Mouse (Mus musculus) spleen, adult 2 months (tissue): ENCODE measurements around the gene Cd2. TPM values are rescaled to one million over a fixed set of nuclear protein-coding genes. Genes with fewer than 3 reads are reported as not detected.

Experiments used
- DNase-seq, 2 experiments: peaks; one replicate each; pipeline versions ENCODE4 v3.0.0 to v3.0.0-alpha.2; 2012 to 2021; ENCODE audit warnings: low spot score in 2 of 2, low read depth in 1 of 2
- H3K27ac ChIP-seq: fragments of 200-500 bp; 2 replicates; pipeline ENCODE4 v1.5.1; 2012; ENCODE audit warnings: low read length, inconsistent platforms; ENCODE audit not compliant: insufficient read depth
- H3K27me3 ChIP-seq: fragments of 200-500 bp; 2 replicates; pipeline ENCODE4 v1.6.1; 2012; ENCODE audit warnings: mild to moderate bottlenecking, moderate library complexity, low read length, inconsistent platforms; ENCODE audit not compliant: control insufficient read depth, insufficient read depth
- H3K36me3 ChIP-seq: fragments of 200-500 bp; 2 replicates; pipeline ENCODE4 v1.6.1; 2012; ENCODE audit warnings: mild to moderate bottlenecking, low read length, inconsistent platforms; ENCODE audit not compliant: control insufficient read depth, insufficient read depth
- H3K4me1 ChIP-seq: fragments of 200-500 bp; 2 replicates; pipeline ENCODE4 v1.6.1; 2011; ENCODE audit warnings: inconsistent platforms; ENCODE audit not compliant: control insufficient read depth, insufficient read depth, insufficient read length
- H3K4me3 ChIP-seq: fragments of 200-500 bp; 2 replicates; pipeline ENCODE4 v1.5.1; 2011; ENCODE audit warnings: mild to moderate bottlenecking, inconsistent platforms; ENCODE audit not compliant: insufficient read depth, insufficient read length; ENCODE audit errors: extremely low read depth
- CTCF ChIP-seq: fragments of 200-500 bp; IDR thresholded peaks from 2 replicates; pipeline ENCODE4 v1.5.1; 2011; ENCODE audit warnings: mild to moderate bottlenecking, inconsistent platforms; ENCODE audit not compliant: insufficient read depth, insufficient read length, insufficient replicate concordance; ENCODE audit errors: extremely low read depth
- POLR2A ChIP-seq: fragments of 200-500 bp; IDR thresholded peaks from 2 replicates; pipeline ENCODE4 v1.6.1; 2011; ENCODE audit warnings: low read depth, low read length, inconsistent platforms
- WGBS: fragments of 180-500 bp; shearing (Covaris S2); methylation state at CpG from one replicate; pipeline ENCODE4 v1.1.7; 2018; 5-methylcytosine and 5-hydroxymethylcytosine counted together
- polyA plus RNA-seq: library from polyadenylated mRNA; depleted of rRNA; stranded (reverse); fragments of >200 nt; gene quantifications from 2 replicates; pipeline ENCODE4 v1.2.3, GENCODE M21; 2012

Cd2 gene
- polyA plus RNA-seq, 1 experiment = 50.2 TPM

GRCm38 (mm10) chr3:101285851-101286250, 1.9 kb downstream of the Cd2 start:
- peak overlapping the region; percentile 76 for H3K4me3 ChIP-seq
- H3K27me3 ChIP-seq = no peaks in the 10 kb centered on the region
- no peak for TF ChIP-seq POLR2A
- TF ChIP-seq CTCF = no peak
- WGBS = 64% methylated on average over 12 of the region's 12 CpGs
- DNase-seq = no peak
- peaks cover 11% of the 10 kb centered on the region for H3K36me3 ChIP-seq
- H3K27ac ChIP-seq = peak overlapping the region; percentile 88
- peaks cover 25% of the 10 kb centered on the region for H3K4me1 ChIP-seq

GRCm38 (mm10) chr3:101285021-101285615, 2.6 kb downstream of the Cd2 start:
- peak overlapping the region; percentile 40 for H3K4me3 ChIP-seq
- TF ChIP-seq CTCF (no peak), POLR2A (no peak)
- H3K36me3 ChIP-seq = peaks cover 11% of the 10 kb centered on the region
- 77% methylated on average over 5 of the region's 5 CpGs for WGBS
- peaks cover 27% of the 10 kb centered on the region for H3K4me1 ChIP-seq
- no peaks in the 10 kb centered on the region for H3K27me3 ChIP-seq
- DNase-seq = no peak
- H3K27ac ChIP-seq = peak overlapping the region; percentile 21; the same call in 1 of the 2 replicates

- WGBS = 71% methylated on average over 13 of the region's 13 CpGs
- H3K36me3 ChIP-seq = peaks cover 13% of the 10 kb centered on the region
- peaks cover 26% of the 10 kb centered on the region for H3K4me1 ChIP-seq
- H3K27me3 ChIP-seq = no peaks in the 10 kb centered on the region
- H3K27ac ChIP-seq = peak overlapping the region; percentile 58
- H3K4me3 ChIP-seq = no peak overlapping the region
- no peak for TF ChIP-seq CTCF
- TF ChIP-seq POLR2A = no peak
- no peak for DNase-seq
Observed at GRCm38 (mm10) chr3:101283869-101284706, 3.7 kb downstream of the Cd2 start.

- Histone ChIP-seq H3K36me3 (peaks cover 13% of the 10 kb centered on the region), H3K27ac (peak overlapping the region; percentile 58; the same call in 1 of the 2 replicates), H3K4me1 (peaks cover 25% of the 10 kb centered on the region), H3K27me3 (no peaks in the 10 kb centered on the region), H3K4me3 (no peak overlapping the region)
- DNase-seq = no peak
- TF ChIP-seq POLR2A (no peak), CTCF (no peak)
- 79% methylated on average over 4 of the region's 4 CpGs for WGBS
Observed at GRCm38 (mm10) chr3:101283441-101283840, 4.3 kb downstream of the Cd2 start.

- TF ChIP-seq CTCF = no peak
- no peak for TF ChIP-seq POLR2A
- peak overlapping the region; percentile 54 for H3K27ac ChIP-seq
- H3K4me1 ChIP-seq = peaks cover 23% of the 10 kb centered on the region; the same call in 1 of the 2 replicates
- 83% methylated on average over 9 of the region's 9 CpGs for WGBS
- H3K27me3 ChIP-seq = no peaks in the 10 kb centered on the region
- peaks cover 15% of the 10 kb centered on the region for H3K36me3 ChIP-seq
- no peak overlapping the region for H3K4me3 ChIP-seq
- DNase-seq = no peak
Observed at GRCm38 (mm10) chr3:101282556-101283180, 5.1 kb downstream of the Cd2 start.

GRCm38 (mm10) chr3:101281841-101282240, 5.9 kb downstream of the Cd2 start:
- WGBS = 70% methylated on average over 4 of the region's 4 CpGs
- no peak for DNase-seq
- peaks cover 28% of the 10 kb centered on the region; the same call in 1 of the 2 replicates for H3K4me1 ChIP-seq
- TF ChIP-seq CTCF (no peak), POLR2A (no peak)
- H3K4me3 ChIP-seq = no peak overlapping the region
- H3K36me3 ChIP-seq = peaks cover 17% of the 10 kb centered on the region
- H3K27me3 ChIP-seq = no peaks in the 10 kb centered on the region
- H3K27ac ChIP-seq = peak overlapping the region; percentile 54
